Mouse (Mus musculus) G1E (cell line): Measurements from ENCODE around the gene Lsamp. TPM values are rescaled to one million over a fixed set of nuclear protein-coding genes. Genes with fewer than 3 reads are reported as not detected.

Source experiments
- ATAC-seq: 2 replicates; pipeline ENCODE4 v1.8.0; 2016; ENCODE audit warnings: mild to moderate bottlenecking; ENCODE audit not compliant: insufficient number of reproducible peaks, poor library complexity, low FRiP score, severe bottlenecking; ENCODE audit errors: extremely low read depth
- DNase-seq: peaks from one replicate; pipeline ENCODE4 v3.0.0; 2012; ENCODE audit warnings: low spot score
- H3K27me3 ChIP-seq: 2 replicates; pipeline ENCODE4 v1.6.1; 2012; ENCODE audit warnings: mild to moderate bottlenecking, low read length, inconsistent platforms; ENCODE audit not compliant: insufficient read depth
- H3K36me3 ChIP-seq: replicated peaks from 2 replicates; pipeline ENCODE3; 2012; ENCODE audit warnings: mild to moderate bottlenecking, inconsistent platforms
- H3K4me1 ChIP-seq: 2 replicates; pipeline ENCODE4 v1.6.1; 2012; ENCODE audit warnings: low read depth, low read length, inconsistent platforms, mixed read lengths; ENCODE audit not compliant: insufficient read depth
- H3K4me3 ChIP-seq: 2 replicates; pipeline ENCODE4 v1.5.1; 2012; ENCODE audit warnings: low read depth, mild to moderate bottlenecking, inconsistent platforms, low read length, moderate library complexity, mixed read lengths
- H3K9me3 ChIP-seq: replicated peaks from 2 replicates; pipeline ENCODE4 v1.6.1; 2012; ENCODE audit warnings: inconsistent platforms
- CTCF ChIP-seq: IDR thresholded peaks from 2 replicates; pipeline ENCODE4 v1.5.1; 2012; ENCODE audit warnings: low read depth, low read length, inconsistent platforms, mixed read lengths
- GATA1 ChIP-seq: IDR thresholded peaks from 2 replicates; pipeline ENCODE4 v1.6.1; 2012; ENCODE audit warnings: borderline replicate concordance, low read length, inconsistent platforms, mixed read lengths
- GATA2 ChIP-seq: IDR thresholded peaks from 2 replicates; pipeline ENCODE4 v1.6.1; 2012; ENCODE audit warnings: low read depth, low read length, inconsistent platforms, borderline replicate concordance
- POLR2AphosphoS5 ChIP-seq: IDR thresholded peaks from 2 replicates; pipeline ENCODE4 v1.6.1; 2012; ENCODE audit warnings: low read depth, low read length, inconsistent platforms; ENCODE audit not compliant: insufficient replicate concordance
- TAL1 ChIP-seq: conservative IDR thresholded peaks from 2 replicates; pipeline ENCODE4 v1.6.1; 2012; ENCODE audit warnings: low read depth, low read length, inconsistent platforms, mixed read lengths
- polyA plus RNA-seq: library from polyadenylated mRNA; stranded (reverse); fragments of >175 nt; gene quantifications from 2 replicates; pipeline ENCODE4 v1.2.3, GENCODE M21; 2012
- total RNA-seq, 2 experiments: library from RNA; stranded (forward) in 1 of 2; stranded (reverse) in 1 of 2; fragments of 200-1000 nt in 1 of 2; fragments of >200 nt in 1 of 2; fragmentation: Nextera tagmentation in 1 of 2; gene quantifications; 2 replicates each; pipeline ENCODE4 v1.2.3; 2014 to 2017

Gene Lsamp
- total and polyA plus RNA-seq, 3 experiments = 0.49 TPM; not detected in 2

DNA sequence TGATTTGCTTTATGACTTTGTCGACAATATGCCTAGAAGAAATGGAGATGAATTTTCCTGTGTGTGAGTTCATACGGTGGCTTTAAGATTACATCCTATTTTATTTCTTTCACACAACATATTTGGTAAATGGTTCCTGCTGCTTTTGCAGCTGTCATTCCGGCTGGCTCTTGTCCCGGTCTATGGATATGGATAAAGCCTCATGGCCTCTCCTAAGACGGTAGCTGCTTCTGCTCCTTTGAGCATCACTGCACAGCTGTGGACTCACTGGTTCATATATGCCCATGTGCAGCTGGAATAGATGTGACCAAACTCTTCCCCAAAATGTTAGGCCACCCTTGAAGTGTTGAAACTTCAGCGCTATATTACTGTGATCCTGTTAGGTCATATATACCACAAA is 2137.6 kb downstream of the Lsamp start:
- DNase-seq (no peak), ATAC-seq (no peak)
- Histone ChIP-seq H3K9me3 (peaks cover 4% of the 10 kb centered on the region; the same call in 1 of the 2 replicates), H3K4me3 (no peak overlapping the region), H3K4me1 (no peaks in the 10 kb centered on the region), H3K27me3 (no peaks in the 10 kb centered on the region), H3K36me3 (no peaks in the 10 kb centered on the region)
- TF ChIP-seq POLR2AphosphoS5 (no peak), GATA1 (no peak), TAL1 (no peak), GATA2 (no peak), CTCF (no peak)

DNA sequence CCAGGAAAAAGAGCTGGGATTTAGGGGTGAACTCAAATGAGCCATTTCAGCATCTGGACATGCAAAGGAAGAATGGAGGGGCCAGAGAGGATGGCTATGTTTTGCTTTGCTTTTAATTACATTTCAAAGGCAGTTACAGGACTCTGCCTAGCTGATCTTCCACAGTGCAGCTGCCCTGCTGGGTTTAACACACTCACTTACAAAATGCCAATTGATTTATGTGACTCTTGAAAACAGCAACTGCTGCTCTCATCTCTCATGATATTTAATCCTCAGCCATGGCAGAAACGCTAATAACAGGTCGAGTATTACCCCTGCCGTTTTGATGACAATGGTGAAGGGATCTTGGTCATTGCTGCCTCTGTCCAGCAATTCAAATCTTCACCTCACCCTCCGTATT is 2139.7 kb downstream of the Lsamp start:
- no peak for DNase-seq
- TF ChIP-seq POLR2AphosphoS5 (no peak), GATA2 (no peak), GATA1 (no peak), TAL1 (no peak), CTCF (no peak)

GRCm38 (mm10) chr16:42126061-42126460 is 2141.9 kb downstream of the Lsamp start:
- no peak for DNase-seq

More for the DNA sequence above, 2139.7 kb downstream of the Lsamp start:
- H3K4me3 ChIP-seq = no peak overlapping the region
- no peaks in the 10 kb centered on the region for H3K36me3 ChIP-seq
- no peaks in the 10 kb centered on the region for H3K4me1 ChIP-seq
- ATAC-seq = no peak
- no peaks in the 10 kb centered on the region for H3K27me3 ChIP-seq
- peaks cover 4% of the 10 kb centered on the region; the same call in 1 of the 2 replicates for H3K9me3 ChIP-seq

GRCm38 (mm10) chr16:42147164-42147563 is 2163.0 kb downstream of the Lsamp start:
- H3K9me3 ChIP-seq = peaks cover 9% of the 10 kb centered on the region
- H3K4me3 ChIP-seq = no peak overlapping the region
- no peak for DNase-seq
- no peaks in the 10 kb centered on the region for H3K36me3 ChIP-seq
- H3K4me1 ChIP-seq = no peaks in the 10 kb centered on the region
- H3K27me3 ChIP-seq = no peaks in the 10 kb centered on the region
- TF ChIP-seq TAL1 = no peak
- TF ChIP-seq CTCF = no peak
- TF ChIP-seq GATA2 = no peak
- no peak for TF ChIP-seq GATA1
- no peak for TF ChIP-seq POLR2AphosphoS5
- ATAC-seq = no peak

More at GRCm38 (mm10) chr16:42126061-42126460, 2141.9 kb downstream of the Lsamp start:
- no peak for TF ChIP-seq CTCF
- TF ChIP-seq GATA2 = no peak
- H3K27me3 ChIP-seq = no peaks in the 10 kb centered on the region
- no peak overlapping the region for H3K4me3 ChIP-seq
- H3K36me3 ChIP-seq = no peaks in the 10 kb centered on the region
- no peaks in the 10 kb centered on the region for H3K4me1 ChIP-seq
- ATAC-seq = no peak
- H3K9me3 ChIP-seq = peaks cover 4% of the 10 kb centered on the region; the same call in 1 of the 2 replicates

DNA sequence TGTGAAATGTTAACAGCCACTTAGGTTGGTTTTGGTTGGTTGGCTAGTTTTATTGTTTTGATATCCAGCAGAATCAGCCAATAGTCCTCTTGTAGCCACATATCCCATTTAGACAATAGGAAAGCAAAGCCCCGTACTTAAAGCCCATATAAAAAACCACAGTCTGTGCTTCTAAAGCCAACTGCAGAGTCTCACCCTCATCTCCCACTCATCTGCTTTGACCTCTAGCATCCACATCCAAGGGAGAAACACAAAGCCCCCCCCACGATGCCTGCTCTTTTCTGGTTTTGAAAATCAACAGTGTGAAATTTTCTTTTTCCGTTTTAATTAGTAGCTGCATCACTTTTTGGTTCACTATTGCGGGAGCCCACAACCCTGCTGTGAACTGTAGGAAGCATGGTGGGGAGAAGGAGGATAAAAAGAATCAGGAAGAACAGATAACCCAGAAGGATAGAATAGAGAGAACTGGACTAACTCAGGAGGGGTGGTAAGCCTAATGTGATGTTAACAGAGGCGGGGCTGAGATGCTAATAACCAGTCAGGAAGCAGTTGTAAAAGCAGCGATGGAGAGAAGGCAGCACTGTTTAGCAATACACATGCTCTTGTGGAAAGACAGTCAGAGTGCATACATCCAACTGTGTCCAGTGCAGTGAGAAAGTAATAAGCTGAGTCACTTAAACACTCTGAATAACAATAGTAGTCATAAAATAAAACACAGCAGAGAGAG is 2165.2 kb downstream of the Lsamp start:
- TF ChIP-seq GATA2 (no peak), POLR2AphosphoS5 (no peak), CTCF (no peak), GATA1 (no peak), TAL1 (no peak)
- peaks cover 8% of the 10 kb centered on the region for H3K9me3 ChIP-seq
- DNase-seq (no peak), ATAC-seq (no peak)
- H3K4me1 ChIP-seq = no peaks in the 10 kb centered on the region
- H3K27me3 ChIP-seq = no peaks in the 10 kb centered on the region
- no peaks in the 10 kb centered on the region for H3K36me3 ChIP-seq
- no peak overlapping the region for H3K4me3 ChIP-seq

GRCm38 (mm10) chr16:42152640-42153039 is 2168.5 kb downstream of the Lsamp start:
- no peak for ATAC-seq
- no peak overlapping the region for H3K4me3 ChIP-seq
- DNase-seq = no peak
- no peak for TF ChIP-seq POLR2AphosphoS5
- peaks cover 7% of the 10 kb centered on the region for H3K9me3 ChIP-seq
- H3K4me1 ChIP-seq = no peaks in the 10 kb centered on the region
- H3K27me3 ChIP-seq = no peaks in the 10 kb centered on the region
- H3K36me3 ChIP-seq = no peaks in the 10 kb centered on the region

GRCm38 (mm10) chr16:42157816-42158215 is 2173.7 kb downstream of the Lsamp start:
- Histone ChIP-seq H3K4me1 (no peaks in the 10 kb centered on the region), H3K4me3 (no peak overlapping the region), H3K9me3 (peaks cover 4% of the 10 kb centered on the region), H3K36me3 (no peaks in the 10 kb centered on the region), H3K27me3 (no peaks in the 10 kb centered on the region)
- TF ChIP-seq GATA2 (no peak), POLR2AphosphoS5 (no peak), CTCF (no peak), TAL1 (no peak), GATA1 (no peak)
- no peak for DNase-seq
- no peak for ATAC-seq
